Mouse (Mus musculus): ENCODE measurements at regions not wholly inside any gene's neighbourhood (a gene's known extent, or its start where the extent isn't known, plus 50 kb on each side); places are given as distances from the start of the nearest gene placed in this dataset.

DNA sequence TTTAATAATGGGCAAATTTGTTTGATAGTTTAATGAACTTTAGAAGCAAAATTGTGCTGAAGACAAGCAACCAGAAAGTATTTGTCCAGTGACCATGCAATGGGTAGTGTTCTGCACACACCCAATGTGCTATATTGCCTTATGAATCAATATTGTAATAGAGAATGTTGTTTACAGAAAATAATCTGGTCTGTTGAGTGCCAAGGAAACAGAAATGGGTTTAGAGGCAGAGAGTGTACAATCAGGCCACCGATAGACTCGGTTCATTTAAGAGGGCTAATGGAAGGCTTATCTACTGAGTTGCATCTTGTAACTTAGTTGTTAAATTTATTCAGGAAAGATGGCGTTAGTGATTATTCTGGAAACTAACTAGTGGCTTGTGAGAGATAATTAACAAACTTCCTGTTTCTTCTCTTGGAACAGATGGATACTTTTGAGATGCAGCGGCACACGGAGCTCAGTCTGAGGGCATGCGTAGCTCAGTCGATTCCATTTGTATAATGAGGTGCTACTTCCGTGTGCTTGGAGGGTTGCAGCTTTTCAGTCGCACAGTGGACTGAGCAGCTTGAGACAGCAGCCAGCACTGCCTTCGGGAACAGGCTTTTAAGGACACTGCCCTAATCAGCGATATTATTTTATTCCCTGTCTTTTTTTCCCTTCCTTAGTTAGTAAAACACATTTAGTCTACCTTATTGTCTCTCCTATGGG is 171.6 kb upstream of the Pkn2 start:
- no peaks in the 10 kb centered on the region for H3K79me2 ChIP-seq (ENCODE audit: control insufficient read depth, insufficient read depth, low read length)
- no peak for DNase-seq (ENCODE audit: extremely low read depth, low read depth, low spot score)
- TF ChIP-seq CTCF (IDR thresholded peaks at IDR 0.05; ENCODE audit: low read depth, low read length) (no peak), POLR2A (IDR thresholded peaks at IDR 0.05; ENCODE audit: extremely low read depth, insufficient read depth, low read length) (no peak)
- H3K4me3 ChIP-seq (ENCODE audit: insufficient read depth, low read depth, low read length): no peak overlapping the region
- H3K9ac ChIP-seq (ENCODE audit: low read depth, low read length): no peak overlapping the region
- H3K27me3 ChIP-seq (ENCODE audit: control insufficient read depth, insufficient read depth, low read length): no peaks in the 10 kb centered on the region
- H3K27ac ChIP-seq (replicated peaks; ENCODE audit: insufficient read depth, low read depth, low read length): no peak overlapping the region
- H3K36me3 ChIP-seq (ENCODE audit: control insufficient read depth, insufficient read depth, low read length): no peaks in the 10 kb centered on the region
- H3K4me1 ChIP-seq (ENCODE audit: control insufficient read depth, insufficient read depth, low read length): no peaks in the 10 kb centered on the region
- 79% methylated on average over 11 of the region's 11 CpGs for WGBS

DNA sequence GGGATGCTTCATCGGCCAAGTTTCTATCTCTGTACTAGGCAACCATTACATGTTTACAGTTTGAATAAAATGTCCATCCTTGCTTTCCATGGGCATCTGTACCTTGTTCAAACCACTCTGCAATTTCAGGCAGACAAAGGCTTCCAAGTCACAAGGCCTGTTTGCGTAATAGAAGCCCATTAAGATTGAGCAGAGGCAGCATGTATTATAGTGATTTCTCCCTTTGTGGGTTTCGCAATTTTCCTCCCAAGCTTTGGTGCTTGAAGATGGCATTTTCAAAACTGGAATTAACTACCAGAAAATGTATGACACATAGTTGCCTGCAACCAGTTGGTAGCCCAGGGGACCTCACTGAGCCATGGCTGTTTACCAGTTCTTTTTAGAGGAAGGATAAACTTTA is 158.9 kb upstream of the Pkn2 start:
- WGBS: 86% methylated on average over 3 of the region's 3 CpGs
- no peaks in the 10 kb centered on the region for H3K79me2 ChIP-seq (ENCODE audit: control insufficient read depth, insufficient read depth, low read length)
- H3K36me3 ChIP-seq (ENCODE audit: control insufficient read depth, insufficient read depth, low read length): no peaks in the 10 kb centered on the region
- no peak for TF ChIP-seq POLR2A (IDR thresholded peaks at IDR 0.05; ENCODE audit: extremely low read depth, insufficient read depth, low read length)
- TF ChIP-seq CTCF (IDR thresholded peaks at IDR 0.05; ENCODE audit: low read depth, low read length): no peak
- DNase-seq (ENCODE audit: extremely low read depth, low read depth, low spot score): no peak
- H3K4me3 ChIP-seq (ENCODE audit: insufficient read depth, low read depth, low read length): no peak overlapping the region
- H3K27ac ChIP-seq (replicated peaks; ENCODE audit: insufficient read depth, low read depth, low read length): no peak overlapping the region
- no peaks in the 10 kb centered on the region for H3K27me3 ChIP-seq (ENCODE audit: control insufficient read depth, insufficient read depth, low read length)
- H3K9ac ChIP-seq (ENCODE audit: low read depth, low read length): no peak overlapping the region
- no peaks in the 10 kb centered on the region for H3K4me1 ChIP-seq (ENCODE audit: control insufficient read depth, insufficient read depth, low read length)

DNA sequence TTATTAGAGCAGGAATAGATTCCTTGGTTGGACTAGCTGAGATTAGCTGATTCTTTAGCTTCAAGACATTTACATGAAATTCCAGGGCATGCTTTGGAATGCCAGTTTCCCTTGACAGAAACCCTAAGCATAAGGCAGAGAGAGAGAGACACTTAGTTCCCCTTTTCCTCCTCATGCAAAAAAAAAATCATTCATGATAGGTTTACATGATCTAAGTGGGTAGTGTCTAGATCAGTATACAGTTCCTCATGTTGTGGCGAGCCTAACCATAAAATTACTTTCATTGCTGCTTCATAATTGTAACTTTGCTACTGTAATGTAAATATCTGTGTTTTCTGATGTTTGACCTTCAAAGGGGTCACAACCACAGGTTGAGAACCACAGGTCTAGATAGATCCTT is 154.3 kb upstream of the Pkn2 start:
- no peaks in the 10 kb centered on the region for H3K79me2 ChIP-seq (ENCODE audit: control insufficient read depth, insufficient read depth, low read length)
- no peak overlapping the region for H3K4me3 ChIP-seq (ENCODE audit: insufficient read depth, low read depth, low read length)
- H3K9ac ChIP-seq (ENCODE audit: low read depth, low read length): no peak overlapping the region
- DNase-seq (ENCODE audit: extremely low read depth, low read depth, low spot score): no peak
- no peak for TF ChIP-seq CTCF (IDR thresholded peaks at IDR 0.05; ENCODE audit: low read depth, low read length)
- no peaks in the 10 kb centered on the region for H3K4me1 ChIP-seq (ENCODE audit: control insufficient read depth, insufficient read depth, low read length)
- no peak overlapping the region for H3K27ac ChIP-seq (replicated peaks; ENCODE audit: insufficient read depth, low read depth, low read length)
- H3K27me3 ChIP-seq (ENCODE audit: control insufficient read depth, insufficient read depth, low read length): no peaks in the 10 kb centered on the region
- H3K36me3 ChIP-seq (ENCODE audit: control insufficient read depth, insufficient read depth, low read length): no peaks in the 10 kb centered on the region
- WGBS: 83% methylated on average over 1 of the region's 1 CpGs

DNA sequence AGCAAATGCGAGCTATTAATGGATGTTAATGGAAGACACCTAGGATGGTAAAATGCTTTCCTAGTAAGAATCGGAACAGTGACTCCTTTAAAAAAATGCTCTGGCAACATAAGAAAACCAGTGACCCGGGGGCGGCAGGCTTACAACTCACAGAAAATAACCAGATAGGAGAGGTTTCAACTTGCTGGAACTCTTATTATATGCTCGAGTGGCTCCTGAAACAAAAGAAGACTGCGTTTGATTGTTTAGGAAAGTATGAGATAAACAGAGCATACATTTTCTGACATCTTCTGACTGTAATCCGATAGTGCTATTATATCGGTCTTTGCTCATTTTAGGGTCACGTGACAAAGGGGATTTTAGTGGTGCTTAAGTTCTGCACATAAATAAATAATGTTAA is 152.8 kb upstream of the Pkn2 start:
- no peaks in the 10 kb centered on the region for H3K79me2 ChIP-seq (ENCODE audit: control insufficient read depth, insufficient read depth, low read length)
- no peaks in the 10 kb centered on the region for H3K36me3 ChIP-seq (ENCODE audit: control insufficient read depth, insufficient read depth, low read length)
- H3K27ac ChIP-seq (replicated peaks; ENCODE audit: insufficient read depth, low read depth, low read length): no peak overlapping the region
- 85% methylated on average over 9 of the region's 9 CpGs for WGBS
- H3K27me3 ChIP-seq (ENCODE audit: control insufficient read depth, insufficient read depth, low read length): no peaks in the 10 kb centered on the region
- no peak overlapping the region for H3K9ac ChIP-seq (ENCODE audit: low read depth, low read length)
- no peak for DNase-seq (ENCODE audit: extremely low read depth, low read depth, low spot score)
- H3K4me3 ChIP-seq (ENCODE audit: insufficient read depth, low read depth, low read length): no peak overlapping the region
- TF ChIP-seq POLR2A (IDR thresholded peaks at IDR 0.05; ENCODE audit: extremely low read depth, insufficient read depth, low read length): no peak
- TF ChIP-seq CTCF (IDR thresholded peaks at IDR 0.05; ENCODE audit: low read depth, low read length): no peak
- H3K4me1 ChIP-seq (ENCODE audit: control insufficient read depth, insufficient read depth, low read length): no peaks in the 10 kb centered on the region

DNA sequence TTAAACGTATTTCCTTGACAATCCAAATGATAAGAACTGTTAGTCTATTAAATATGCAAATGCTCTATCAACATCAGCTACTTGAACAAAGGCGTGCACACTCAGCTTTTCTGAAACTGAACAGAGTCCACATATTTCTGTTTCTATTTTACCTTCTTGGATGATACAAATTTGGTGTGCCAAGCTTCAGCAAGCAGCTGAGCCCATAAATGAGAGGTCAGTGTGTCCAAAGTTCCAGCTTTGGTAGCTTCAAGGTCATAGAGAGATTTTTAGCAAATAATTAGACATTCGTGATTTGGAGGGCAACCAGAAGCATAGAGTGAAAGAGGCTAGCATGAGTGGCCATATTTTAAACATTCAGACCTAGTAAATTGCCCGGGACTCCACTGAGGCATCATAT is 140.7 kb upstream of the Pkn2 start:
- Histone ChIP-seq H3K27ac (replicated peaks; ENCODE audit: insufficient read depth, low read depth, low read length) (no peak overlapping the region), H3K79me2 (ENCODE audit: control insufficient read depth, insufficient read depth, low read length) (no peaks in the 10 kb centered on the region), H3K4me3 (ENCODE audit: insufficient read depth, low read depth, low read length) (no peak overlapping the region), H3K27me3 (ENCODE audit: control insufficient read depth, insufficient read depth, low read length) (no peaks in the 10 kb centered on the region), H3K9ac (ENCODE audit: low read depth, low read length) (no peak overlapping the region), H3K36me3 (ENCODE audit: control insufficient read depth, insufficient read depth, low read length) (no peaks in the 10 kb centered on the region), H3K4me1 (ENCODE audit: control insufficient read depth, insufficient read depth, low read length) (no peaks in the 10 kb centered on the region)
- 55% methylated on average over 4 of the region's 4 CpGs for WGBS
- TF ChIP-seq CTCF (IDR thresholded peaks at IDR 0.05; ENCODE audit: low read depth, low read length): no peak
- DNase-seq (ENCODE audit: extremely low read depth, low read depth, low spot score): peak; percentile 58

DNA sequence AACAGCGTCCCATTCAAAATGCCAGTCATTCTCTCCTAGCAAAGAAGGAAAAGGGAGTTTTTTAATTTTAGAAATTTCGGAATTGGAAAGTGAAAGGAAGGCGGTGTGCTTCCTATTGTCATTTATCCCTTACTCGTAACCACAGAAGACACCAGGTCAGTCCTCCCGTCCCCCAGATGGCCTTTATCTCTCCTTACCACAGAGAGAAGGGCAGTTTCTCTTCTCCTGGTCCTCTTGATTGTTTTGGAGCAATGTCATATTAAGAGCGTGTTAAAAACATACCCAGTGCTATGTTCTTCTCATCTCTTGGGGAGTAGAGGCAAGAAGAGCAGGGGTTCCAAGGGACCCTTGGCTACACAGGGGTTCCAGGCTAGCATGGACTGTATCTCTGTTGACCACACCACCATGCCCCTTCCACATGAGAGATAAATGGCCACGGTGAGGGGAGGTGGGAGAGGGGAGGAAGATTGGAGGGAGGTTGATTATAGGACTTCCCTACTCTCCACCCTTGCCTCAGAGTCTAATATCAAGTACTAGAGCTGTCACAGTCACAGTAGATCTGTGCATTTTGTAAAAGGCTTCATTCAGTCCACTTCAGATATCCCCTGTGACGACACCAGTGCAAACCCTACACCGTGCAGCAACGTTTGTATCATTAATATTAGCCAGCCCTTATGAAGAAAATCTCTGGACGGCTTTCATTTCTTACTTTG is 139.5 kb upstream of the Pkn2 start:
- TF ChIP-seq POLR2A (IDR thresholded peaks at IDR 0.05; ENCODE audit: extremely low read depth, insufficient read depth, low read length) (no peak), CTCF (IDR thresholded peaks at IDR 0.05; ENCODE audit: low read depth, low read length) (no peak)
- WGBS: 78% methylated on average over 11 of the region's 11 CpGs
- DNase-seq (ENCODE audit: extremely low read depth, low read depth, low spot score): no peak

More for the DNA sequence above, 139.5 kb upstream of the Pkn2 start:
- H3K27me3 ChIP-seq (ENCODE audit: control insufficient read depth, insufficient read depth, low read length): no peaks in the 10 kb centered on the region
- H3K4me1 ChIP-seq (ENCODE audit: control insufficient read depth, insufficient read depth, low read length): no peaks in the 10 kb centered on the region
- no peak overlapping the region for H3K4me3 ChIP-seq (ENCODE audit: insufficient read depth, low read depth, low read length)
- no peaks in the 10 kb centered on the region for H3K36me3 ChIP-seq (ENCODE audit: control insufficient read depth, insufficient read depth, low read length)
- no peak overlapping the region for H3K27ac ChIP-seq (replicated peaks; ENCODE audit: insufficient read depth, low read depth, low read length)
- no peak overlapping the region for H3K9ac ChIP-seq (ENCODE audit: low read depth, low read length)
- H3K79me2 ChIP-seq (ENCODE audit: control insufficient read depth, insufficient read depth, low read length): no peaks in the 10 kb centered on the region

Data from liver, adult 2 months (tissue).